ENCODE assay signal across 12 mouse cellular contexts in genomic region chr14:100235746-100236145, GRCm38 (mm10). TPM values are rescaled to one million over a fixed set of nuclear protein-coding genes. Genes with fewer than 3 reads are reported as not detected.
DNase-seq lines count a peak whose midpoint lies in the region; ATAC-seq and TF ChIP-seq lines count a peak whose summit lies in the region.
"Had no signal": no experiment of that assay in that cellular context is flagged by ENCODE, and none has a peak within 500 bp of the region (broad histone marks: within the 10 kb centered on the region; RNA-seq: fewer than 3 reads in every experiment).

No protein-coding gene starts in this region.

- H3K9ac ChIP-seq in heart, adult 2 months (ENCODE audit: low read depth, low read length): no peak overlapping the region
- no peak overlapping the region for H3K9ac ChIP-seq in heart, embryonic 12.5 days
- H3K9ac ChIP-seq in liver, adult 2 months (ENCODE audit: low read depth, low read length): no peak overlapping the region
- H3K9ac ChIP-seq in neural tube, embryonic 14.5 days (replicated peaks; ENCODE audit: low read depth, low read length): no peak overlapping the region
- H3K9ac ChIP-seq: limb, embryonic 15.5 days had no signal

- no peak for TF ChIP-seq CTCF in heart, adult 2 months (IDR thresholded peaks at IDR 0.05)
- TF ChIP-seq CTCF in liver, adult 2 months (IDR thresholded peaks at IDR 0.05; ENCODE audit: low read depth, low read length): no peak

- no peak for ATAC-seq in heart, embryonic 12.5 days (ENCODE audit: insufficient number of reproducible peaks, low FRiP score)
- peak; percentile 41; the same call in 1 of the 2 replicates for ATAC-seq in neural tube, embryonic 14.5 days (ENCODE audit: low read depth)

- H3K79me2 ChIP-seq in heart, adult 2 months (replicated peaks; ENCODE audit: control insufficient read depth, insufficient read depth, low read length): no peaks in the 10 kb centered on the region
- peaks cover 33% of the 10 kb centered on the region for H3K79me2 ChIP-seq in liver, adult 2 months (ENCODE audit: control insufficient read depth, insufficient read depth, low read length)

- H3K36me3 ChIP-seq in heart, adult 2 months (ENCODE audit: control insufficient read depth, insufficient read depth, low read length): peaks cover 12% of the 10 kb centered on the region
- no peaks in the 10 kb centered on the region for H3K36me3 ChIP-seq in heart, embryonic 12.5 days
- no peaks in the 10 kb centered on the region for H3K36me3 ChIP-seq in liver, adult 2 months (ENCODE audit: control insufficient read depth, insufficient read depth, low read length)
- H3K36me3 ChIP-seq in neural tube, embryonic 14.5 days (ENCODE audit: control insufficient read depth, insufficient read depth, low read length): no peaks in the 10 kb centered on the region
- H3K36me3 ChIP-seq: limb, embryonic 15.5 days had no signal

- no peak overlapping the region for H3K4me3 ChIP-seq in heart, adult 2 months
- no peak overlapping the region for H3K4me3 ChIP-seq in heart, embryonic 12.5 days
- H3K4me3 ChIP-seq in liver, adult 2 months (ENCODE audit: insufficient read depth, low read depth, low read length): no peak overlapping the region
- H3K4me3 ChIP-seq in neural tube, embryonic 14.5 days (ENCODE audit: low read depth, low read length): no peak overlapping the region
- H3K4me3 ChIP-seq: layer of hippocampus, adult 2 months; limb, embryonic 15.5 days; megakaryocyte, embryonic 14.5 days had no signal

- TF ChIP-seq POLR2A in heart, adult 2 months (IDR thresholded peaks at IDR 0.05; ENCODE audit: insufficient read depth, low read depth, low read length): no peak
- TF ChIP-seq POLR2A in liver, adult 2 months (IDR thresholded peaks at IDR 0.05; ENCODE audit: extremely low read depth, insufficient read depth, low read length): no peak

- no peak overlapping the region for H3K4me2 ChIP-seq in heart, embryonic 12.5 days
- no peak overlapping the region for H3K4me2 ChIP-seq in neural tube, embryonic 14.5 days (ENCODE audit: low read depth, low read length)
- H3K4me2 ChIP-seq: limb, embryonic 15.5 days had no signal

- peak overlapping the region; percentile 67 for H3K27ac ChIP-seq in heart, adult 2 months
- no peak overlapping the region for H3K27ac ChIP-seq in heart, embryonic 12.5 days (ENCODE audit: poor library complexity, severe bottlenecking)
- H3K27ac ChIP-seq in liver, adult 2 months (replicated peaks; ENCODE audit: insufficient read depth, low read depth, low read length): peak overlapping the region; percentile 6
- H3K27ac ChIP-seq in neural tube, embryonic 14.5 days (ENCODE audit: low read depth, low read length): no peak overlapping the region
- H3K27ac ChIP-seq: layer of hippocampus, adult 2 months; limb, embryonic 15.5 days had no signal

- intact Hi-C loops in heart, adult 2 months (cut with DNase I): no loop called here

- no peaks in the 10 kb centered on the region for H3K27me3 ChIP-seq in heart, adult 2 months (ENCODE audit: control insufficient read depth, insufficient read depth, low read length)
- no peaks in the 10 kb centered on the region for H3K27me3 ChIP-seq in heart, embryonic 12.5 days (replicated peaks)
- no peaks in the 10 kb centered on the region for H3K27me3 ChIP-seq in liver, adult 2 months (ENCODE audit: control insufficient read depth, insufficient read depth, low read length)
- H3K27me3 ChIP-seq in neural tube, embryonic 14.5 days (ENCODE audit: control insufficient read depth, insufficient read depth, low read length): no peaks in the 10 kb centered on the region
- H3K27me3 ChIP-seq: limb, embryonic 15.5 days; megakaryocyte, embryonic 14.5 days had no signal

- peak in 1 of 2 experiments; percentile 12 for DNase-seq in heart, adult 2 months
- no peak for DNase-seq in liver, adult 2 months (ENCODE audit: extremely low read depth, low read depth, low spot score)
- DNase-seq in liver: no peak
- no peak for DNase-seq in neural tube, embryonic 10.5 days (ENCODE audit: extremely low spot score, low spot score)
- no peak for DNase-seq in ovary, postnatal 10 days (ENCODE audit: low spot score)
- DNase-seq: adrenal gland, postnatal 25 days had no signal

- H3K9me3 ChIP-seq in heart, embryonic 12.5 days (replicated peaks): no peaks in the 10 kb centered on the region
- H3K9me3 ChIP-seq in neural tube, embryonic 14.5 days (ENCODE audit: control insufficient read depth, low read length): no peaks in the 10 kb centered on the region
- H3K9me3 ChIP-seq: limb, embryonic 15.5 days had no signal

- no peak for TF ChIP-seq EP300 in heart, adult 2 months (IDR thresholded peaks at IDR 0.05; ENCODE audit: insufficient read depth, low read depth, low read length)

- peaks cover 6% of the 10 kb centered on the region for H3K4me1 ChIP-seq in heart, adult 2 months (ENCODE audit: control insufficient read depth, insufficient read depth, low read length)
- H3K4me1 ChIP-seq in heart, embryonic 12.5 days (replicated peaks): peaks cover 23% of the 10 kb centered on the region
- H3K4me1 ChIP-seq in liver, adult 2 months (ENCODE audit: control insufficient read depth, insufficient read depth, low read length): peaks cover 32% of the 10 kb centered on the region
- no peaks in the 10 kb centered on the region for H3K4me1 ChIP-seq in neural tube, embryonic 14.5 days (ENCODE audit: control insufficient read depth, insufficient read depth, low read length)
- H3K4me1 ChIP-seq: megakaryocyte, embryonic 14.5 days had no signal

- 44% methylated on average over 3 of the region's 3 CpGs for WGBS in heart, adult 2 months
- 24% methylated on average over 3 of the region's 3 CpGs for WGBS in heart, embryonic 12.5 days
- 27% methylated on average over 3 of the region's 3 CpGs for WGBS in liver, adult 2 months
- 64% methylated on average over 3 of the region's 3 CpGs for WGBS in neural tube, embryonic 14.5 days

RNA-seq across cellular contexts. Expression of gene Klf12, which starts 48.7 kb away (rescaled TPM):
- total RNA-seq in heart, adult 2 months (2021): 10 to 100 TPM; 15.3 to 15.8 TPM
- 8.6 and 14.6 TPM in 2 replicates for polyA plus RNA-seq in heart, adult 2 months (2012; rRNA removed)
- polyA plus RNA-seq in heart, embryonic 12.5 days (2016; fragmentation: Nextera tagmentation; extraction: Ambion mirVana): 4.5 and 5.3 TPM in 2 replicates
- total RNA-seq in liver, adult 2 months (2014; rRNA removed): 25.8 and 29.2 TPM in 2 replicates
- polyA plus RNA-seq in liver, adult 2 months (2012; rRNA removed): 17.9 and 20.7 TPM in 2 replicates
- 43.6 and 43.7 TPM in 2 replicates for polyA plus RNA-seq in neural tube, embryonic 14.5 days (2014; fragmentation: Nextera tagmentation; extraction: Ambion mirVana)
- total RNA-seq: granulocyte monocyte progenitor cell, adult 5-6 weeks had no signal

Comparison
In these comparisons a context has a peak if more than half of its experiments do, and no peak if none do; other contexts are left out.
1. H3K27ac ChIP-seq: peak in heart, adult 2 months (single experiment) and liver, adult 2 months (single experiment); none in heart, embryonic 12.5 days (single experiment) and neural tube, embryonic 14.5 days (single experiment).